In genomic region chr12:104614240-104614639, GRCm38 (mm10) we compare ENCODE assay signal across 9 mouse cellular contexts.
A peak's percentile ranks its signal among the peaks of the same experiment; 100 is the strongest.
DNase-seq lines count a peak whose midpoint lies in the region.
"Had no signal": no experiment of that assay in that cellular context is flagged by ENCODE, and none has a peak within 500 bp of the region (broad histone marks: within the 10 kb centered on the region; RNA-seq: fewer than 3 reads in every experiment).

No protein-coding gene starts in this region.

- DNase-seq in kidney, postnatal 10 days, result peak; percentile 26
- DNase-seq in kidney, postnatal 25 days, result no peak
- DNase-seq in R1 (ENCODE audit: low read depth, low spot score), result peak; percentile 90
- peak; percentile 33 for DNase-seq in heart, adult 8-10 months (ENCODE audit: low spot score)
- peak; percentile 30 for DNase-seq in limb, embryonic 10.5 days (ENCODE audit: low spot score)
- DNase-seq in cerebellum, adult 9-10 months, result no peak
- DNase-seq in adrenal gland, adult 8-10 months, result no peak
- DNase-seq: liver had no signal

- 69% methylated on average over 8 of the region's 8 CpGs for WGBS in limb, embryonic 10.5 days

- H3K27me3 ChIP-seq in limb, embryonic 10.5 days (ENCODE audit: low read depth, poor library complexity, severe bottlenecking), result 0 out of 2 replicates have a peak, but pooled peaks cover 5% of the 10 kb centered on the region

- H3K4me1 ChIP-seq in limb, embryonic 10.5 days, result peaks cover 34% of the 10 kb centered on the region

- peak overlapping the region; percentile 10; the same call in 1 of the 2 replicates for H3K27ac ChIP-seq in limb, embryonic 10.5 days

- no peaks in the 10 kb centered on the region for H3K9me3 ChIP-seq in limb, embryonic 10.5 days (replicated peaks)

- H3K36me3 ChIP-seq in limb, embryonic 10.5 days, result no peaks in the 10 kb centered on the region
- H3K36me3 ChIP-seq: G1E had no signal

- no peak overlapping the region; the same call in 1 of the 2 replicates for H3K4me3 ChIP-seq in limb, embryonic 10.5 days

Comparison
In these comparisons a context has a peak if more than half of its experiments do, and no peak if none do; other contexts are left out.
1. DNase-seq: peak in kidney, postnatal 10 days (single experiment), R1 (single experiment), heart, adult 8-10 months (single experiment) and limb, embryonic 10.5 days (single experiment); none in kidney, postnatal 25 days (0 of 2), cerebellum, adult 9-10 months (single experiment) and adrenal gland, adult 8-10 months (single experiment).